Mouse (Mus musculus) frontal cortex, adult 2 months (tissue): ENCODE data around the gene Speer4b. TPM values are rescaled to one million over a fixed set of nuclear protein-coding genes. Genes with fewer than 3 reads are reported as not detected.
A peak's percentile ranks its signal among the peaks of the same experiment; 100 is the strongest.
"Not testable (repeated sequence)": the region's sequence is repeated elsewhere in the genome, so short reads cannot be mapped to it uniquely, and the experiment has no call there.

Experiments
- DNase-seq, 2 experiments: peaks; one replicate each; pipeline ENCODE4 v3.0.0; 2022; ENCODE audit warnings: low spot score in 1 of 2; ENCODE audit errors: extremely low spot score in 1 of 2
- polyA plus RNA-seq: library from polyadenylated mRNA; depleted of rRNA; stranded (reverse); fragments of >200 nt; gene quantifications from 2 replicates; pipeline ENCODE4 v1.2.3, GENCODE M21; 2012; rRNA removed

Speer4b gene
- polyA plus RNA-seq, result not detected in 2 replicates

- not testable (repeated sequence) for DNase-seq
Observed at GRCm38 (mm10) chr5:27501338-27501737, at the start of gene Speer4b. Gene Speer4b (minus strand): TSS chr5:27501438.

- no peak for DNase-seq
Observed at GRCm38 (mm10) chr5:27549291-27549690, 48.1 kb upstream of the Speer4b start.

DNA sequence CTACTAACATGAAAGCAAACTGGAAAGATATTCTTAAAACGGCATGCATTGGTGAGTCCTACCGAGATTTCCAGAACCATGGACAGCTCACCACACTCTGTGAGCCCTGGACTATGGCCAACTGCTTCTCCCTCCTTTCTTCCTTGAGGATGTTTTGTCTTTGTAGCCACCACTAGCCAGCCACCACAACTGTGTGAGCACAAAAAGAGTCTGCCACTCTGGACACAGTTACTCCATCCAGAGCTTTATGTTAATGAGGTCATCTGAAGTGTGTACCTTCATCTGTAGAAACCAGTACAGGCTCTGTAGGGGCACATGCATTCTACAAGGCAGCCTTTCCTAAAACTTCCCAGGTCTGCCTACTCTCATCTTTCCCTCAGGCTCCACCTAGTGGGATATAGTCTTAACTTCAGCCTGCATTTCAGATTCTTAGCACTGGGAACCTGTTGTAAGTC is 43.6 kb upstream of the Speer4b start:
- DNase-seq, result peak in 1 of 2 experiments; percentile 79

- DNase-seq, result no peak
Observed at GRCm38 (mm10) chr5:27526906-27527305, 25.7 kb upstream of the Speer4b start.

- DNase-seq, result no peak
Observed at GRCm38 (mm10) chr5:27518716-27519115, 17.5 kb upstream of the Speer4b start.

- DNase-seq, result no peak
Observed at GRCm38 (mm10) chr5:27490942-27491341, 10.3 kb downstream of the Speer4b start.

- DNase-seq, result no peak
Observed at GRCm38 (mm10) chr5:27486138-27486537, 15.1 kb downstream of the Speer4b start.

- no peak for DNase-seq
Observed at GRCm38 (mm10) chr5:27481706-27482105, 19.5 kb downstream of the Speer4b start.

DNA sequence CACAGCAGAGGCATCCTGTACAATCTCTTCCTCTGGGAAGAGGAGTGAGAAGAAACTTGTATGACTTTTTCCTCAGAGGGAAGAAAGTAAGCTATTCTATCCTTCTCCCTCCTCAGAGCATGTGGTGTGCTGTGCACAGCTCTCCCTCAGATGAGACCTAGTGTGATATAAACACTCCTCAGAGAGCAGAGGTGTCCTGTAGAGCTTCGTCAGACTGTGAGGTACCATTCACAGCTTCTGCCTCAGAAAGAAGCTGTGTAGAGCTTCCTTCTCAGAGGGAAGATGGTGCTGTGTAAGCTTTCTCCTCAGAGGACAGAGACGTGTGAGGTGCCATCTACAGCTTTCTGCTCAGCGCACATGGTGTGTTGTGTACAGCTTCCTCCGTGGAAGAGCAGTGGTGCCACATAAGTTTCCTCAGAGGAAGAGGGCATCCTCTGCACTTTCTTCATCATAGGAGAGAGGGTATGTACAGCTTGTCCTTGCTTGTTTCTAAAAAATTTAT is 26.2 kb downstream of the Speer4b start:
- peak in 1 of 2 experiments; percentile 15 for DNase-seq

GRCm38 (mm10) chr5:27457686-27458085 is 43.6 kb downstream of the Speer4b start:
- no peak for DNase-seq

DNA sequence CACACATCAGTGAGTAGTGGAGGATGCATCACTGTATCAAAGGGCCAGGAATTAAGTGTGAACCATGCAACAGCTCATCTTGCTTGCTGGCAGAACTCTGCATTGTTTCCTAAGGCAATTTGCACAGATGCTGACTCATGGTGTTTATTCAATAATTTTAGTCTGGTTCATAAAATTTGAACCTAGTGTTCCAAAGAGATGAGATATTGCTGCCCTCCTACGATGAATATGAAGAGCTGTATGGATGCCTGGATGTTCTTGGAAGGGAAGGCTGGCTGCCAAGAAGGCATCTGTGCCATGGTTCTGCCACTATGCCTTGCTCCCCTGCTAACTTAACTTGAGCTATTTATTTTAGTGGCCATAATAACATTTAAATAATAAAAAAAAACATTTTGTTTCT is 44.3 kb downstream of the Speer4b start:
- peak in 1 of 2 experiments; percentile 30 for DNase-seq

GRCm38 (mm10) chr5:27454386-27454785 is 46.9 kb downstream of the Speer4b start:
- no peak for DNase-seq

DNA sequence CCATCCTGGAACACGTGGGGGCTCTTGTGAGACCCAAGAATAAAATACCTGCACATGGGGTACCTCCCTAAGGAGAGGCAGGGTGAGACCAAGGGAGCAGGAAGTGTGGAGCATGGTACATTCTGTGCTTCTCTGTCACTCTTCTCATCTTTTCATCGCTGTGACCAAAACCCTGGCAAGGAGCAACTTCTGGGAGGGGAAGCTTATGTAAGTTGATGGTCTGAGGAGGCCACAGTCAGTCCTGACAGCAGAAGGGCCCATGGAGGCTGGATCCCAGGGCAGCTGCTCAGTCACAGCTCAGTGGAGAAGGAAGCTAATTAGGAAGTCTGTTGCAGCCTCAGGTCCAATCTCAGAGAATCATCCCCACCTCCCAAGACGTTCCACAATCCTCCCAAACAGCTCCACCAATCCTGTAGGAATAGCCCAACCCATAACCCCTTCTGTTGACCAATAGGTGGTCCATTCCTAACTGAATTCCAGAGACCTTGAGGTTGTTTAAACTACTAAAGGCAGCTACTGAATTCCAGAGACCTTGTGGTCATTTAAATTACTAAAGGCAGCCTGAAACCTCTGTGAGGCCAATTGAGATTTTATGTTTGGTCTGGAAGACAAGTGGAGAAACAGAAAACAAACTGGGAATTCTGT is 47.9 kb downstream of the Speer4b start:
- DNase-seq, result no peak
